ENCODE assay signal across 28 mouse cellular contexts in genomic region chr13:99337510-99337909, GRCm38 (mm10). TPM values are rescaled to one million over a fixed set of nuclear protein-coding genes. Genes with fewer than 3 reads are reported as not detected.
A peak's percentile ranks its signal among the peaks of the same experiment; 100 is the strongest.
DNase-seq lines count a peak whose midpoint lies in the region; ATAC-seq and TF ChIP-seq lines count a peak whose summit lies in the region.
"Had no signal": no experiment of that assay in that cellular context is flagged by ENCODE, and none has a peak within 500 bp of the region (broad histone marks: within the 10 kb centered on the region; RNA-seq: fewer than 3 reads in every experiment).

No protein-coding gene starts in this region.

- peak; percentile 21 for DNase-seq in lung, postnatal 36 days
- no peak for DNase-seq in lung, adult 18-20 months
- peak; percentile 34 for DNase-seq in splenic B cell, adult 2 months (ENCODE audit: low read depth, low spot score)
- no peak for DNase-seq in urinary bladder, adult 2 months (ENCODE audit: low spot score)
- no peak for DNase-seq in Muller cell, postnatal 12 days (ENCODE audit: inconsistent ontology term)
- DNase-seq: adrenal gland, adult 2 months; adrenal gland, postnatal 36 days; cerebellum, adult 2 months; cerebellum, postnatal 14 days; gastrocnemius, postnatal 14 days; kidney, postnatal 25 days; right cerebral cortex, adult 18-20 months; spleen, adult 18-20 months; thymus, adult 2 months; thymus, postnatal 4 days had no signal

- no peak overlapping the region for H3K4me2 ChIP-seq in intestine, embryonic 15.5 days (replicated peaks)
- H3K4me2 ChIP-seq: forebrain, embryonic 13.5 days; heart, embryonic 15.5 days; hindbrain, embryonic 13.5 days; limb, embryonic 15.5 days; midbrain, embryonic 12.5 days had no signal

- peaks cover 10% of the 10 kb centered on the region for H3K36me3 ChIP-seq in splenic B cell, adult 2 months (ENCODE audit: control insufficient read depth, insufficient read depth, low read length, poor library complexity, severe bottlenecking)
- H3K36me3 ChIP-seq in intestine, embryonic 15.5 days = peaks cover 45% of the 10 kb centered on the region

- no peak for TF ChIP-seq POLR2A in bone marrow macrophage, adult 2 months (IDR thresholded peaks at IDR 0.05; ENCODE audit: borderline replicate concordance, low read depth, low read length)

- 68% methylated on average over 6 of the region's 6 CpGs for WGBS in intestine, embryonic 15.5 days

- H3K27ac ChIP-seq in bone marrow macrophage, adult 2 months (ENCODE audit: insufficient read depth, low read depth, low read length) = peak overlapping the region; percentile 82
- H3K27ac ChIP-seq in intestine, embryonic 15.5 days = no peak overlapping the region
- H3K27ac ChIP-seq: forebrain, embryonic 13.5 days; heart, embryonic 10.5 days; heart, embryonic 15.5 days; hindbrain, embryonic 13.5 days; limb, embryonic 15.5 days; midbrain, embryonic 12.5 days; stomach, postnatal 0 days had no signal

- H3K27me3 ChIP-seq in splenic B cell, adult 2 months (ENCODE audit: control insufficient read depth, insufficient read depth, low read length, poor library complexity, severe bottlenecking) = no peaks in the 10 kb centered on the region
- H3K27me3 ChIP-seq in intestine, embryonic 15.5 days (replicated peaks) = no peaks in the 10 kb centered on the region
- H3K27me3 ChIP-seq: forebrain, embryonic 13.5 days; heart, embryonic 15.5 days; hindbrain, embryonic 13.5 days; limb, embryonic 15.5 days; midbrain, embryonic 12.5 days had no signal

- H3K9ac ChIP-seq in intestine, embryonic 15.5 days = no peak overlapping the region
- H3K9ac ChIP-seq: forebrain, embryonic 13.5 days; heart, embryonic 15.5 days; hindbrain, embryonic 13.5 days; limb, embryonic 15.5 days; midbrain, embryonic 12.5 days had no signal

- no peaks in the 10 kb centered on the region for H3K9me3 ChIP-seq in intestine, embryonic 15.5 days
- H3K9me3 ChIP-seq: forebrain, embryonic 13.5 days; G1E; heart, embryonic 10.5 days; heart, embryonic 15.5 days; hindbrain, embryonic 13.5 days; limb, embryonic 15.5 days; midbrain, embryonic 12.5 days had no signal

- H3K4me1 ChIP-seq in bone marrow macrophage, adult 2 months (ENCODE audit: control insufficient read depth, insufficient read depth, low read length) = peaks cover 38% of the 10 kb centered on the region
- no peaks in the 10 kb centered on the region for H3K4me1 ChIP-seq in intestine, embryonic 15.5 days (replicated peaks)
- H3K4me1 ChIP-seq: forebrain, embryonic 13.5 days; hindbrain, embryonic 13.5 days; limb, embryonic 15.5 days; midbrain, embryonic 12.5 days had no signal

- peak overlapping the region; percentile 46; the same call in 1 of the 2 replicates for H3K4me3 ChIP-seq in bone marrow macrophage, adult 2 months (ENCODE audit: insufficient read depth, low read length)
- H3K4me3 ChIP-seq in intestine, embryonic 15.5 days (replicated peaks) = no peak overlapping the region
- H3K4me3 ChIP-seq: forebrain, embryonic 13.5 days; heart, embryonic 10.5 days; heart, embryonic 15.5 days; hindbrain, embryonic 13.5 days; limb, embryonic 15.5 days; midbrain, embryonic 12.5 days had no signal

- peak; percentile 84 for ATAC-seq in megakaryocyte, adult 5-6 weeks (ENCODE audit: poor library complexity, severe bottlenecking)
- no peak for ATAC-seq in intestine, embryonic 15.5 days
- ATAC-seq: forebrain, embryonic 13.5 days; intestine, postnatal 0 days; lung, postnatal 0 days had no signal

- TF ChIP-seq CTCF in bone marrow macrophage, adult 2 months (IDR thresholded peaks at IDR 0.05; ENCODE audit: low read depth, low read length) = no peak

RNA-seq across cellular contexts. Expression of gene Ptcd2, which starts 7.0 kb away (rescaled TPM):
- 21.5 and 27.3 TPM in 2 replicates for polyA plus RNA-seq in bone marrow macrophage, adult 2 months (2012; ENCODE audit: insufficient read depth, insufficient read length, missing spikeins)
- 36.4 and 46.1 TPM in 2 replicates for total RNA-seq in megakaryocyte, adult 5-6 weeks (2015)
- 52.1 and 53.7 TPM in 2 replicates for total RNA-seq in megakaryocyte, adult 5-6 weeks (2017)
- 22.2 and 23.5 TPM in 2 replicates for polyA plus RNA-seq in urinary bladder, adult 2 months (2012; rRNA removed)
- polyA plus RNA-seq in intestine, embryonic 15.5 days (2015; fragmentation: Nextera tagmentation; extraction: Ambion mirVana) = 54.8 and 62.3 TPM in 2 replicates

RNA-seq across cellular contexts. Expression of gene Mrps27, which starts 7.1 kb away (rescaled TPM):
- 10.3 and 11.0 TPM in 2 replicates for polyA plus RNA-seq in bone marrow macrophage, adult 2 months (2012; ENCODE audit: insufficient read depth, insufficient read length, missing spikeins)
- total RNA-seq in megakaryocyte, adult 5-6 weeks (2015) = 7.9 and 8.6 TPM in 2 replicates
- total RNA-seq in megakaryocyte, adult 5-6 weeks (2017) = 6.2 and 11.4 TPM in 2 replicates
- 20.8 and 21.1 TPM in 2 replicates for polyA plus RNA-seq in urinary bladder, adult 2 months (2012; rRNA removed)
- polyA plus RNA-seq in intestine, embryonic 15.5 days (2015; fragmentation: Nextera tagmentation; extraction: Ambion mirVana) = 71.4 and 72.2 TPM in 2 replicates

Comparison
In these comparisons a context has a peak if more than half of its experiments do, and no peak if none do; other contexts are left out.
1. DNase-seq: peak in lung, postnatal 36 days (single experiment) and splenic B cell, adult 2 months (single experiment); none in lung, adult 18-20 months (0 of 2), urinary bladder, adult 2 months (single experiment) and Muller cell, postnatal 12 days (single experiment).